Mouse (Mus musculus) midbrain, embryonic 15.5 days (tissue): ENCODE measurements at regions not wholly inside any gene's neighbourhood (a gene's known extent, or its start where the extent isn't known, plus 50 kb on each side); places are given as distances from the start of the nearest gene placed in this dataset.

Source experiments
- ATAC-seq: fragments of 200-750 bp; cut with Nextera tagmentation; replicated peaks from 2 replicates; pipeline ENCODE4 v1.8.0; 2017; ENCODE audit warnings: moderate TSS enrichment
- H3K27ac ChIP-seq: fragments of 300-500 bp; sonication (generic); 2 replicates; pipeline ENCODE4 v1.5.1; 2015; ENCODE audit warnings: mild to moderate bottlenecking, inconsistent platforms
- H3K27me3 ChIP-seq: fragments of 300-500 bp; sonication (generic); replicated peaks from 2 replicates; pipeline ENCODE4 v1.6.1; 2015; ENCODE audit warnings: inconsistent platforms
- H3K36me3 ChIP-seq: fragments of 300-500 bp; sonication (generic); replicated peaks from 2 replicates; pipeline ENCODE4 v1.6.1; 2015; ENCODE audit warnings: inconsistent platforms
- H3K4me1 ChIP-seq: fragments of 300-500 bp; sonication (generic); 2 replicates; pipeline ENCODE4 v1.6.1; 2015; ENCODE audit warnings: inconsistent platforms
- H3K4me2 ChIP-seq: fragments of 300-500 bp; sonication (generic); 2 replicates; pipeline ENCODE4 v1.6.1; 2015; ENCODE audit warnings: inconsistent platforms, mild to moderate bottlenecking, moderate library complexity
- H3K4me3 ChIP-seq: fragments of 300-500 bp; sonication (generic); 2 replicates; pipeline ENCODE4 v1.5.1; 2015; ENCODE audit warnings: mild to moderate bottlenecking, inconsistent platforms
- H3K9ac ChIP-seq: fragments of 300-500 bp; sonication (generic); 2 replicates; pipeline ENCODE4 v1.6.1; 2015; ENCODE audit warnings: mild to moderate bottlenecking, inconsistent platforms
- H3K9me3 ChIP-seq: fragments of 300-500 bp; sonication (generic); 2 replicates; pipeline ENCODE4 v1.6.1; 2016; ENCODE audit warnings: inconsistent platforms
- WGBS: fragments of 180-500 bp; shearing (Covaris S2); methylation state at CpG from one replicate; pipeline ENCODE4 v1.1.7; 2015; ENCODE audit warnings: mixed read lengths; 5-methylcytosine and 5-hydroxymethylcytosine counted together

GRCm38 (mm10) chr3:19458386-19458785 lies 170.1 kb downstream of the 1700064H15Rik start:
- 94% methylated on average over 8 of the region's 8 CpGs for WGBS
- H3K4me1 ChIP-seq: no peaks in the 10 kb centered on the region

GRCm38 (mm10) chr3:19457431-19457830 lies 171.0 kb downstream of the 1700064H15Rik start:
- 93% methylated on average over 2 of the region's 2 CpGs for WGBS
- Histone ChIP-seq H3K27me3 (no peaks in the 10 kb centered on the region), H3K27ac (no peak overlapping the region), H3K9me3 (no peaks in the 10 kb centered on the region), H3K4me3 (no peak overlapping the region), H3K9ac (no peak overlapping the region), H3K4me2 (no peak overlapping the region), H3K36me3 (no peaks in the 10 kb centered on the region), H3K4me1 (no peaks in the 10 kb centered on the region)
- ATAC-seq: no peak

More at GRCm38 (mm10) chr3:19458386-19458785, 170.1 kb downstream of the 1700064H15Rik start:
- Histone ChIP-seq H3K27ac (no peak overlapping the region), H3K27me3 (no peaks in the 10 kb centered on the region), H3K4me3 (no peak overlapping the region), H3K36me3 (no peaks in the 10 kb centered on the region), H3K9ac (no peak overlapping the region), H3K4me2 (no peak overlapping the region), H3K9me3 (no peaks in the 10 kb centered on the region)
- ATAC-seq: no peak

GRCm38 (mm10) chr3:19455838-19456448 lies 172.5 kb downstream of the 1700064H15Rik start:
- no peak for ATAC-seq
- Histone ChIP-seq H3K27ac (no peak overlapping the region), H3K9ac (no peak overlapping the region), H3K27me3 (no peaks in the 10 kb centered on the region), H3K4me1 (no peaks in the 10 kb centered on the region), H3K36me3 (no peaks in the 10 kb centered on the region), H3K9me3 (no peaks in the 10 kb centered on the region), H3K4me2 (no peak overlapping the region), H3K4me3 (no peak overlapping the region)
- WGBS: 83% methylated on average over 4 of the region's 4 CpGs

- Histone ChIP-seq H3K36me3 (no peaks in the 10 kb centered on the region), H3K4me1 (no peaks in the 10 kb centered on the region), H3K9ac (no peak overlapping the region), H3K4me2 (no peak overlapping the region), H3K27me3 (no peaks in the 10 kb centered on the region), H3K27ac (no peak overlapping the region), H3K4me3 (no peak overlapping the region), H3K9me3 (no peaks in the 10 kb centered on the region)
- no peak for ATAC-seq
- 48% methylated on average over 3 of the region's 3 CpGs for WGBS
These were observed 177.5 kb downstream of the 1700064H15Rik start for GRCm38 (mm10) chr3:19451022-19451421.

GRCm38 (mm10) chr3:19448931-19449330 lies 179.5 kb downstream of the 1700064H15Rik start:
- 69% methylated on average over 3 of the region's 3 CpGs for WGBS
- ATAC-seq: no peak

GRCm38 (mm10) chr3:19448192-19448591 lies 180.3 kb downstream of the 1700064H15Rik start:
- no peaks in the 10 kb centered on the region for H3K36me3 ChIP-seq
- no peaks in the 10 kb centered on the region for H3K9me3 ChIP-seq
- no peak overlapping the region for H3K9ac ChIP-seq
- H3K4me3 ChIP-seq: no peak overlapping the region
- H3K27ac ChIP-seq: no peak overlapping the region
- no peak for ATAC-seq
- no peaks in the 10 kb centered on the region for H3K27me3 ChIP-seq
- no peak overlapping the region for H3K4me2 ChIP-seq
- no peaks in the 10 kb centered on the region for H3K4me1 ChIP-seq
- 80% methylated on average over 2 of the region's 2 CpGs for WGBS

More at GRCm38 (mm10) chr3:19448931-19449330, 179.5 kb downstream of the 1700064H15Rik start:
- Histone ChIP-seq H3K4me3 (no peak overlapping the region), H3K27me3 (no peaks in the 10 kb centered on the region), H3K27ac (no peak overlapping the region), H3K4me2 (no peak overlapping the region), H3K4me1 (no peaks in the 10 kb centered on the region), H3K9ac (no peak overlapping the region), H3K9me3 (no peaks in the 10 kb centered on the region), H3K36me3 (no peaks in the 10 kb centered on the region)

GRCm38 (mm10) chr3:19447733-19448132 lies 180.7 kb downstream of the 1700064H15Rik start:
- Histone ChIP-seq H3K4me3 (no peak overlapping the region), H3K9ac (no peak overlapping the region), H3K27ac (no peak overlapping the region), H3K4me2 (no peak overlapping the region), H3K36me3 (no peaks in the 10 kb centered on the region), H3K9me3 (no peaks in the 10 kb centered on the region), H3K27me3 (no peaks in the 10 kb centered on the region), H3K4me1 (no peaks in the 10 kb centered on the region)
- WGBS: 67% methylated on average over 1 of the region's 1 CpGs
- ATAC-seq: no peak

- no peaks in the 10 kb centered on the region for H3K36me3 ChIP-seq
- no peak for ATAC-seq
- H3K9me3 ChIP-seq: no peaks in the 10 kb centered on the region
- H3K9ac ChIP-seq: no peak overlapping the region
- 56% methylated on average over 2 of the region's 2 CpGs for WGBS
- H3K4me2 ChIP-seq: no peak overlapping the region
- no peak overlapping the region for H3K4me3 ChIP-seq
- no peak overlapping the region for H3K27ac ChIP-seq
- H3K4me1 ChIP-seq: no peaks in the 10 kb centered on the region
- no peaks in the 10 kb centered on the region for H3K27me3 ChIP-seq
These were observed 183.6 kb downstream of the 1700064H15Rik start for GRCm38 (mm10) chr3:19444914-19445313.

- no peaks in the 10 kb centered on the region for H3K9me3 ChIP-seq
- H3K9ac ChIP-seq: no peak overlapping the region
- ATAC-seq: no peak
- H3K4me3 ChIP-seq: no peak overlapping the region
- H3K27ac ChIP-seq: no peak overlapping the region
- no peaks in the 10 kb centered on the region for H3K36me3 ChIP-seq
- H3K4me2 ChIP-seq: no peak overlapping the region
- no peaks in the 10 kb centered on the region for H3K27me3 ChIP-seq
- no peaks in the 10 kb centered on the region for H3K4me1 ChIP-seq
- WGBS: 69% methylated on average over 1 of the region's 1 CpGs
These were observed 186.7 kb downstream of the 1700064H15Rik start for GRCm38 (mm10) chr3:19441827-19442226.

- 86% methylated on average over 4 of the region's 4 CpGs for WGBS
- no peak for ATAC-seq
- H3K4me2 ChIP-seq: no peak overlapping the region
These were observed 198.3 kb downstream of the 1700064H15Rik start for GRCm38 (mm10) chr3:19430159-19430558.

GRCm38 (mm10) chr3:19429422-19430076 lies 198.9 kb downstream of the 1700064H15Rik start:
- 86% methylated on average over 6 of the region's 6 CpGs for WGBS
- H3K4me2 ChIP-seq: no peak overlapping the region
- no peaks in the 10 kb centered on the region for H3K9me3 ChIP-seq
- H3K9ac ChIP-seq: no peak overlapping the region
- H3K27me3 ChIP-seq: no peaks in the 10 kb centered on the region
- no peaks in the 10 kb centered on the region for H3K36me3 ChIP-seq
- ATAC-seq: no peak
- no peaks in the 10 kb centered on the region for H3K4me1 ChIP-seq
- H3K4me3 ChIP-seq: no peak overlapping the region
- no peak overlapping the region for H3K27ac ChIP-seq

More at GRCm38 (mm10) chr3:19430159-19430558, 198.3 kb downstream of the 1700064H15Rik start:
- Histone ChIP-seq H3K9me3 (no peaks in the 10 kb centered on the region), H3K4me1 (no peaks in the 10 kb centered on the region), H3K9ac (no peak overlapping the region), H3K36me3 (no peaks in the 10 kb centered on the region), H3K27ac (no peak overlapping the region), H3K27me3 (no peaks in the 10 kb centered on the region), H3K4me3 (no peak overlapping the region)

- Histone ChIP-seq H3K4me3 (no peak overlapping the region), H3K9me3 (no peaks in the 10 kb centered on the region), H3K9ac (no peak overlapping the region), H3K27ac (no peak overlapping the region), H3K4me2 (no peak overlapping the region), H3K4me1 (no peaks in the 10 kb centered on the region), H3K36me3 (no peaks in the 10 kb centered on the region), H3K27me3 (no peaks in the 10 kb centered on the region)
- ATAC-seq: no peak
These were observed 199.5 kb downstream of the 1700064H15Rik start for GRCm38 (mm10) chr3:19429010-19429409.

- no peak overlapping the region for H3K27ac ChIP-seq
- H3K4me2 ChIP-seq: no peak overlapping the region
- 86% methylated on average over 1 of the region's 1 CpGs for WGBS
- no peaks in the 10 kb centered on the region for H3K4me1 ChIP-seq
- H3K27me3 ChIP-seq: no peaks in the 10 kb centered on the region
- H3K4me3 ChIP-seq: no peak overlapping the region
- H3K9ac ChIP-seq: no peak overlapping the region
- no peaks in the 10 kb centered on the region for H3K36me3 ChIP-seq
- H3K9me3 ChIP-seq: no peaks in the 10 kb centered on the region
- ATAC-seq: no peak
These were observed 202.3 kb downstream of the 1700064H15Rik start for GRCm38 (mm10) chr3:19426130-19426556.
